In the genomic region with DNA sequence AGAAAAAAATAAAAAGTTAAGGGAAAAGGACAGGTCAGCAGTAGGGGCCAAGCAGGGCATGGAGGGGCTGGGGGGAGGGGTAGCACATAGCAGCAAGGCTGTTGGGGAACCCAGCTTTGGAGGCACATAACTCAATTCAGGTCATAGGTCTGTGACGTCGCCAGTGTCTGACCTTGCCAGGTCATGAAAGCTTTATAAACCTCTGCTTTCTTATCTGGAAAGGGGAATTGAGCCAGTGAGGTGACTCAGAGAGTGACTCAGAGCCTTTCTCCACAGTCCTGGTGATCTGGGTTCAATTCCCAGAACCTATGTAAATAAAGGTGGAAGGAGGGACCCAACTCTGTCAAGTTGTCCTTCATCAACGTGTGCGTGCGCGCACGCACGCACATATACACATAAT, we compare ENCODE assay signal across 17 mouse cellular contexts.
A peak's percentile ranks its signal among the peaks of the same experiment; 100 is the strongest.
DNase-seq lines count a peak whose midpoint lies in the region; ATAC-seq lines count a peak whose summit lies in the region.
"Had no signal": no experiment of that assay in that cellular context is flagged by ENCODE, and none has a peak within 500 bp of the region (broad histone marks: within the 10 kb centered on the region; RNA-seq: fewer than 3 reads in every experiment).

No protein-coding gene starts in this region.

- no peaks in the 10 kb centered on the region for H3K27me3 ChIP-seq in forebrain, embryonic 12.5 days
- no peaks in the 10 kb centered on the region for H3K27me3 ChIP-seq in forebrain, embryonic 16.5 days (replicated peaks; ENCODE audit: control insufficient read depth, insufficient read depth, low read length)
- H3K27me3 ChIP-seq in midbrain, embryonic 12.5 days: no peaks in the 10 kb centered on the region
- H3K27me3 ChIP-seq in midbrain, embryonic 14.5 days (ENCODE audit: control insufficient read depth, insufficient read depth, low read length): no peaks in the 10 kb centered on the region
- H3K27me3 ChIP-seq in neural tube, embryonic 15.5 days (replicated peaks): no peaks in the 10 kb centered on the region
- H3K27me3 ChIP-seq: intestine, embryonic 15.5 days; liver, embryonic 13.5 days; neural tube, embryonic 12.5 days had no signal

- H3K9ac ChIP-seq in forebrain, embryonic 12.5 days: no peak overlapping the region
- no peak overlapping the region for H3K9ac ChIP-seq in forebrain, embryonic 16.5 days (replicated peaks; ENCODE audit: low read depth, low read length)
- no peak overlapping the region for H3K9ac ChIP-seq in midbrain, embryonic 12.5 days (replicated peaks)
- H3K9ac ChIP-seq in midbrain, embryonic 14.5 days (replicated peaks; ENCODE audit: low read length): no peak overlapping the region
- no peak overlapping the region for H3K9ac ChIP-seq in neural tube, embryonic 15.5 days (replicated peaks)
- H3K9ac ChIP-seq: hindbrain, embryonic 14.5 days; intestine, embryonic 15.5 days; liver, embryonic 13.5 days; neural tube, embryonic 12.5 days had no signal

- H3K4me3 ChIP-seq in forebrain, embryonic 12.5 days (replicated peaks): no peak overlapping the region
- no peak overlapping the region for H3K4me3 ChIP-seq in forebrain, embryonic 16.5 days (replicated peaks; ENCODE audit: low read length)
- H3K4me3 ChIP-seq in midbrain, embryonic 12.5 days: no peak overlapping the region
- H3K4me3 ChIP-seq in midbrain, embryonic 14.5 days (replicated peaks; ENCODE audit: low read depth, low read length): no peak overlapping the region
- H3K4me3 ChIP-seq in neural tube, embryonic 15.5 days (replicated peaks): no peak overlapping the region
- H3K4me3 ChIP-seq: gastrocnemius, adult 2 months; intestine, embryonic 15.5 days; liver, embryonic 13.5 days; neural tube, embryonic 12.5 days had no signal

- H3K9me3 ChIP-seq in forebrain, embryonic 12.5 days: no peaks in the 10 kb centered on the region
- no peaks in the 10 kb centered on the region for H3K9me3 ChIP-seq in forebrain, embryonic 16.5 days (ENCODE audit: control insufficient read depth, low read length)
- no peaks in the 10 kb centered on the region for H3K9me3 ChIP-seq in midbrain, embryonic 12.5 days
- no peaks in the 10 kb centered on the region for H3K9me3 ChIP-seq in midbrain, embryonic 14.5 days (ENCODE audit: control insufficient read depth, low read length)
- H3K9me3 ChIP-seq in neural tube, embryonic 15.5 days (replicated peaks): no peaks in the 10 kb centered on the region
- H3K9me3 ChIP-seq: intestine, embryonic 15.5 days; liver, embryonic 13.5 days; neural tube, embryonic 12.5 days had no signal

- 0 out of 2 replicates have a peak overlapping the region, but pooled peaks have one; percentile 71 for H3K27ac ChIP-seq in forebrain, embryonic 12.5 days
- H3K27ac ChIP-seq in forebrain, embryonic 16.5 days (ENCODE audit: low read length): no peak overlapping the region
- peak overlapping the region; percentile 75 for H3K27ac ChIP-seq in midbrain, embryonic 12.5 days (replicated peaks)
- no peak overlapping the region for H3K27ac ChIP-seq in midbrain, embryonic 14.5 days (replicated peaks; ENCODE audit: low read depth, low read length)
- H3K27ac ChIP-seq in neural tube, embryonic 15.5 days (replicated peaks): peak overlapping the region; percentile 42; the same call in 1 of the 2 replicates
- H3K27ac ChIP-seq: gastrocnemius, adult 2 months; intestine, embryonic 15.5 days; liver, embryonic 13.5 days had no signal

- H3K4me2 ChIP-seq in forebrain, embryonic 12.5 days: no peak overlapping the region
- no peak overlapping the region for H3K4me2 ChIP-seq in forebrain, embryonic 16.5 days (ENCODE audit: low read length)
- H3K4me2 ChIP-seq in midbrain, embryonic 12.5 days (replicated peaks): no peak overlapping the region
- no peak overlapping the region for H3K4me2 ChIP-seq in midbrain, embryonic 14.5 days (ENCODE audit: low read length)
- H3K4me2 ChIP-seq in neural tube, embryonic 15.5 days: no peak overlapping the region
- H3K4me2 ChIP-seq: hindbrain, embryonic 14.5 days; intestine, embryonic 15.5 days; liver, embryonic 13.5 days had no signal

- WGBS in forebrain, embryonic 12.5 days: 98% methylated on average over 8 of the region's 8 CpGs
- 94% methylated on average over 8 of the region's 8 CpGs for WGBS in forebrain, embryonic 16.5 days
- WGBS in midbrain, embryonic 12.5 days: 95% methylated on average over 8 of the region's 8 CpGs
- WGBS in midbrain, embryonic 14.5 days: 94% methylated on average over 8 of the region's 8 CpGs
- 85% methylated on average over 8 of the region's 8 CpGs for WGBS in neural tube, embryonic 15.5 days

- no peaks in the 10 kb centered on the region for H3K36me3 ChIP-seq in forebrain, embryonic 12.5 days (replicated peaks)
- no peaks in the 10 kb centered on the region for H3K36me3 ChIP-seq in forebrain, embryonic 16.5 days (ENCODE audit: control insufficient read depth, insufficient read depth)
- no peaks in the 10 kb centered on the region for H3K36me3 ChIP-seq in midbrain, embryonic 12.5 days
- no peaks in the 10 kb centered on the region for H3K36me3 ChIP-seq in midbrain, embryonic 14.5 days (ENCODE audit: control insufficient read depth, insufficient read depth, low read length)
- no peaks in the 10 kb centered on the region; the same call in 1 of the 2 replicates for H3K36me3 ChIP-seq in neural tube, embryonic 15.5 days
- H3K36me3 ChIP-seq: intestine, embryonic 15.5 days; liver, embryonic 13.5 days; neural tube, embryonic 12.5 days had no signal

- peaks cover 20% of the 10 kb centered on the region for H3K4me1 ChIP-seq in forebrain, embryonic 12.5 days
- H3K4me1 ChIP-seq in forebrain, embryonic 16.5 days (replicated peaks; ENCODE audit: control insufficient read depth, insufficient read depth, low read length): peaks cover 6% of the 10 kb centered on the region; the same call in 1 of the 2 replicates
- H3K4me1 ChIP-seq in midbrain, embryonic 12.5 days: peaks cover 15% of the 10 kb centered on the region
- H3K4me1 ChIP-seq in midbrain, embryonic 14.5 days (ENCODE audit: control insufficient read depth, insufficient read depth, low read length): peaks cover 13% of the 10 kb centered on the region
- H3K4me1 ChIP-seq in neural tube, embryonic 15.5 days: peaks cover 5% of the 10 kb centered on the region
- H3K4me1 ChIP-seq: intestine, embryonic 15.5 days; liver, embryonic 13.5 days had no signal

- ATAC-seq in forebrain, embryonic 12.5 days (ENCODE audit: low FRiP score): no peak
- ATAC-seq in forebrain, embryonic 16.5 days: no peak
- no peak for ATAC-seq in midbrain, embryonic 12.5 days (ENCODE audit: low FRiP score, low read depth)
- no peak for ATAC-seq in midbrain, embryonic 14.5 days (ENCODE audit: low FRiP score, low TSS enrichment)
- no peak for ATAC-seq in neural tube, embryonic 15.5 days (ENCODE audit: low FRiP score)
- ATAC-seq: intestine, embryonic 15.5 days had no signal

- no peak for DNase-seq in midbrain, embryonic 14.5 days
- peak; percentile 52 for DNase-seq in NIH3T3 (ENCODE audit: low read depth)
- no peak for DNase-seq in layer of hippocampus, adult 18-20 months (ENCODE audit: low spot score in 2 of 2)
- DNase-seq: cerebellum, adult 9-10 months; gastrocnemius, adult 2 months; kidney, adult 8-10 months; kidney, postnatal 10 days; liver, embryonic 13.5 days; lung, adult 2 months; lung, postnatal 14 days had no signal

Comparison
In these comparisons a context has a peak if more than half of its experiments do, and no peak if none do; other contexts are left out.
1. H3K27ac ChIP-seq: peak in forebrain, embryonic 12.5 days (single experiment), midbrain, embryonic 12.5 days (single experiment) and neural tube, embryonic 15.5 days (single experiment); none in forebrain, embryonic 16.5 days (single experiment) and midbrain, embryonic 14.5 days (single experiment).